Mouse (Mus musculus): ENCODE measurements around the gene March6.

The March6 gene

DNA sequence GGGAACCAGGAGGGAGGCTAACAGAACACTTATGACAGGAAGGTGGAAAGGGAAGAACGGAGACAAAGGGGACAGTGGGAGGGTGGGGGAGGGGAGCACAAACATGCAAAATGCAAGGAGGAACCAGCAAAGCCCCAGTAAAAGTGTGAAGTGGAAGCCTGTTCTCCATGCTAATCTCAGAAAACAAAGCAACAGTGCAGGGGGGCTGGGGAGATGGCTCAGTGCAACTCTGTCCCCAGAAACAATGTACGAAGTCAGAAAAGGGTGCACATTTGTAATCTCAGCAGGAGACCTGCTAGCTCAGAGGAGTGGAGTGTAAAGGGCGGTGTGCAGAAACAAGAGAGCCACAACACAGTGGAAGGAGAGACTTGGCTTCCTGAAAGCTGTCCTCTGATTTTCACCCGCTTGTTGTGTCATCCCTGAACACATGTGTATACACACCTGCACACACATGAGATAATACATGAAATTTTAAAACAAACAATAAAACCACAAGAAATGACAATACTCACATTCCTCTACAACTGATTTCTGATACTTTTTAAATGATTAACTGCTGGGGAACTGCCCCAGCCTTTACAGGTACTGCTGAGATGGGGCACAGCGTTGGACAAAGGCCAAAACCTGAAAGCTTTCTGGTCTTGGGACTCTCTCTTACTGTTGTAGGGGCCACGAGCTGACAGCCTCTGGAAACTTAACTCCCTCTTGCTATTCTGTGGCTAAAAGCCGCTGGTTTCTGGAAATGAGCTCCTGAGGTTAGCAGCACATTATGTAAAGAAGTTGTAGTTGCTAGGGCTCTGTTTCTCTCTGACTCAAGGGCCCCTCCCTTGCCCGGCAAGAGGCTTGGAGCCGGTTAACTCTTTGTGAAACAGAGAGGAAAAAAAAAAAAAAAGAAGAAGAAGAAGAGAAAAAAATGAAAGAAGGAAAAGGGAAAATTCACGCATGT lies 11.4 kb upstream of the March6 start:
- no peak for DNase-seq

DNA sequence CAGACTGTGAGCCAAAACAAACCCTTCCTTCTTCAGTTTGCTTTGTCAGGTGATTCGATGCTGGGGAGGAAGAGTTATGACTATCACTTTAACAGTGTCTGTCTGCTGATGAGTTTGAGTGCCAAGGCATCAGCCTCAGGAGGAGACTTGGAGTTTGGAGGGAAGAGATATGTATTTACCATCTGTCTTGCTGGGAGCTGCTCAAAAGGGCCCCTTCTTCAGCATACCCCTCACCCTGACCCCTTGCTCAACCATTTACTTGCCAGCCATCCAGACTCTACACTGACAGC lies 9.6 kb upstream of the March6 start:
- no peak for DNase-seq

DNA sequence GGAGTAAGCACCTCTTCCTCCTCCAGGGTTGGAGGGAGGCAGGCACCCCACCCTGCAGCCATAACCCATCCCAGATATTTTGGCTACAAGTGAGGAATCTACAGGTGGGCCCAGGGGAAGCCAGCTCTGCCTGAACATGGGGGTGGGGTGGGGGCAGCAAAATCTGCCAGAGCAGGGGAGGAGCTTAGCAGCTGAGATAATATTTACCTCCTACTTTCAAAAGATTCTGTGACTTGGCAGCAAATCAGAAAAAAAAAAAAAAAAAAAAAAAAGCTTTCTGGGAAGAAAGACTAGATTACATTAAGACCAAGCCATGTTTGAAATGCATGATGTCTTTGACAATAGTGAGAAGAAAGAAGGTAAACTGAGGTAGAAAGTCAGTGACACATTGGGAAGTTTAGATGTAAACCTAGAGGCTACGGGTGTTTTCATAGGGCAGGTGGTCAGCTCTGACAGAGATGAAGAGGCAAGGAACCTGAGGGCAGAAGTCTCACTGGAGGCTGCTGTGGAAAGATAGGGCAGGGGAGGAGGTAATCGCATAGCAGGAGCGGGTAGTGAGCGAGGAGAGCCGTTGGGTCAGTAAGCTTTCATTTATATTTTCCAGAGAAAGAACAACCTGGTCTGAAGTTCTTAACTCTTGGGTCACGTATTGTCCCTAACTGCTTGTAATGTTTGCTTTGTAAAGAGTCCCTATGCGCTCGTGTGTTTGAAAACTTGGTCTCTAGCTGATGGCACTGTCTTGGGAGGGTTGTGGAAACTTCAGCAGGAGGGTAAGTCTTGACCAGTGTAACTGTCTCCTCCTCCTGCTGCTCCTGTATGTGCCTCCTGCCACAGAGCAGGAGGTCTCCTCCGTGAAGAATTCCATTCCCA lies 9.0 kb upstream of the March6 start:
- no peak for DNase-seq

DNA sequence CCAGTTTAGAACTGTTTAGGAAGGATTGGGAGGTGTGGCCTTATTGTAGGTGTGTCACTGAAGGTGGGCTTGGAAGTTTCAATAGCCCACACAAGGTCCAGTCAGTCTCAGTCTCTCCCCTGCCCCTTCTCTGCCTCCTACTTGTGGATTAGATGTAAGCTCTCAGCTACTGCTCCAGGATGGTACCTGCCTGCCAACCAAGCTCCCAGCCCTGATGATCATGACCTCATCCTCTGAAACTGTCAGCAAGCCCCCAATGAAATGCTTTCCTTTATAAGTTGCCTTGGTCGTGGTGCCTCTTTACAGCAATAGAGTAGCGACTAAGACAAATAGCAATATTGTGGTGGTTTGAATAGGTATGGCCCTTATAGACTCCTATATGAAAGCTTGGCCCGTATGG lies 7.5 kb upstream of the March6 start:
- no peak for DNase-seq

DNA sequence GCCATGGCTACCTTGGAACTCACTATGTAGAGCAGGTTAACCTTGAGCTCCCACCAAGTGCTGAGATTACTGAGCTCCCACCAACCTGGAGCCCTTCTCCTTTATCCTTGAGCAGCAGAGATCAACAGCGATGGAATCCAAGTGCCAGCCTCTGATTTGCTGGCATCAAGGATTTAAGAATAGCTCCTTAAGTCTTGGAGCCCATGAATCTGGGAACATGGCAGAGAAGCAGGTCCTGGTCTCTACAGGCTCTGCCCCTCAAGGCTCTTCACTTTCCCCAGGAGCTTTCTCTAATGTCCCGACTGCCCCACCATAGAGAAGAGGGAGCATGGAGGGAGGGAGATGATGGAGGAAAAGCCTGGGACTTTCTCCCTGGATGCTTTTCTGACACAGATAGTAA lies 6.9 kb upstream of the March6 start:
- no peak for DNase-seq

DNA sequence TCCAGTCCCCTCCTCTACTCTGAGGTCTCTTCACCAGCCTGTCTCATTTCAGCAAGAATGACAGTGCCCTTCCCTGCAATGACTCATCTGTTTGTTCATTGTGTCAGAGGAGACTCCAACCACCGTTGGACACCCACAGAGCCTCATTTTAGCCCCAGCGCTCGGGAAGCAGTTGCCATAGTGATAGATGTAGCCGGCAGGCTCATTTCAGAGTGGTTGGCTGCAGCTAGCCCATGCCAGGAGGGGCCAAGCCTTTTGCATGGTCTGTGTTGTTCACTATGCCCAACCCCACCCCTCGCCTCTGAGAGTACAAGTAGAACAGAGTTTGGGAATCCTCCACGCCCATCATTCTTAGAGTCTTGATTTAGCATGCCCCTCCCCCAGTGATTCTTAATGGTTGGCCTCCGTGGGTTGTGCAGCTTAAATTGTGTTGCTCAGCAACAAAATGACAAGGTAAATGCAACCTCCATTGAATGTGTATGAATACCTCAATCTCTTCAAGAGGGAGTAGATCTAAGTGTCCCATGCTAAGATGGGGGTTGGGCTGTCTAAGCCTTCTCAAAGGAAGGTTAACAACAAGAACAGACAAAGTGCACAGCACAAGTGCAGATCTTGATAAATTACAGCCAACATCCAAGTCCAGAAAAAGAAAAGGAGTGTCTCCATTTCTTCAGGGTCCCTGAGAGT lies 5.3 kb upstream of the March6 start:
- peak in 1 of 2 experiments; percentile 17 for DNase-seq

DNA sequence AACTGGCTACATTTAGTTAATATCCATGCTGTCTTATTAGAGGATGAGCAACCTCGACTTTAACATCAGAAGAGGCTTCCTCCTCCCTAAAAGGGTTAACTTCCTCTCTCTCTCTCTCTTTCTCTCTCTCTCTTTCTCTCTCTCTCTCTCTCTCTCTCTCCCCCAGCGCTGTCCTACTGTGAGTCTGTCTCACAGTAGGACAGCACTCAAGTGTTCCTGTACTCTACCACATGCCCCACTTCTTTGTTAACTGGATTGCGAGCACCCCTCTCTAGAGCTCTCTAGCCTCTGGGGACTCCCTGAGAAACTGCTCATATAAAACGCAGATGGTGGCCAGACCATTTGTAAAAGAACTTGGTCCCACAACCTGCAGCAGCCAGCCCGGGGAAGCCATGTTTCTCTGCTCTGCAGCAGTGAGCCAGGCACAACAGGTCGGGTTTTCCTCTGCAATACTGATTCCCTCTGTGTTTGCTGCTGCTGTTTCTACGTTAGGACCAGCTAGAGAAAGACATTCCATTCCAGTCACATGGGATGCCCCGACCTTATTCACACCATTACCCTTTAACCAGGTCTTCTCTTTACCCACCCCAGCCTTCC lies 4.5 kb upstream of the March6 start:
- DNase-seq, result no peak

DNA sequence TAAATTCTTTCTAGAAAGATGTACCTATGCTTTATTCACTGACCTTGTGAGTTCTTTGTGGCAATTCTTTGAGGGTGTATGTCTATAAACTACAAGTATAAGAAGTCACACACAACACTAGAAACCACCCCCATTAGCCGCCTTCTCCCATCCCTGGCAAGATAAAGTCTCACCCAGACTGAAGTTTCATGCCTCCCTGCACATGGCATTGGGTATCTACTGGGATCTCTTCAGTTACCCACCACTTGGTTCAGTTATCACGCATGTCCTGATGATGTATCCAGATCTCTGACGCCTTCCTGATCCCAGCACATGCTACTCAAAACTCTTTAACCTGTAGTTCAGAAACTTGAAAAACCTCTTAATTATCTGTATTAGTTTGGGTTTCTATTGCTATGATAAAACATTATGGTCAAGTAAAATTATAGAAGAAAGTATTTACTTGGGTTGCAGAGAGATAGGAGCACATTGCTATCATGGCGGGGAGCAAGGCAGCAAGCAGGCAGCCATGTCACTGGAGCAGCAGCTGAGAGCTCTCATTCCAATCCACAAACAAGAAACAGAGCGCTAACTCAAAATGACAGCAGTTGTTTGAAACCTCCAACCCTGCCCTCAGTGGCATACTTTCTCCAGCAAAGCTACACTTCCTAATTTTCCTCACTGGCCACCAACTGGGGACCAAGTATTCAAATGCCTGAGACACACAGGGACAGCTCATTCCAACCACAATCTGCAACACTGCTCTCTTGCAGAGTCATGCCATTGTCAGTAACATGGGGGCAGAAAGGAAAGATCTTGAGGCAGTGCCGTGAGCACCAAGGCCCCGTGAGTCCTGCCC lies 3.8 kb upstream of the March6 start:
- DNase-seq, result no peak

DNA sequence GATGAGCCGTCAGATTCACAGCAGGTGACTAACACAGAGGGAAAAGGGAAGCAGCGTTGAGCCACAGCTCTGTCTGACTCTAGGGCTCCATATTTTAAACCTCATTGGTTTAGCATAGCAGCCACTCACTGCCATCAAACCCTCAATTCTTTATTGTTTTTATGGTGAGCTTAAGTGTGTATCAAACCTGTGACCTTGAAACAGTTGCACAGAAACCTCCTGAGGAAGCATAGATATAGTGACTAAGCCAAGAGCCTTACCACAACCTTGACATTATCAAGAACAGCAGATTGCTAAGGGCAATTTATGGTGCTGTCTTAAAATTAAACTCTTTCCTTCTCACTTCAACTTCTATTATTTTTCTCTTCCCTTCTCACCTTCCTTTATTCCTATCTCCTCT lies 2.7 kb upstream of the March6 start:
- DNase-seq, result no peak

DNA sequence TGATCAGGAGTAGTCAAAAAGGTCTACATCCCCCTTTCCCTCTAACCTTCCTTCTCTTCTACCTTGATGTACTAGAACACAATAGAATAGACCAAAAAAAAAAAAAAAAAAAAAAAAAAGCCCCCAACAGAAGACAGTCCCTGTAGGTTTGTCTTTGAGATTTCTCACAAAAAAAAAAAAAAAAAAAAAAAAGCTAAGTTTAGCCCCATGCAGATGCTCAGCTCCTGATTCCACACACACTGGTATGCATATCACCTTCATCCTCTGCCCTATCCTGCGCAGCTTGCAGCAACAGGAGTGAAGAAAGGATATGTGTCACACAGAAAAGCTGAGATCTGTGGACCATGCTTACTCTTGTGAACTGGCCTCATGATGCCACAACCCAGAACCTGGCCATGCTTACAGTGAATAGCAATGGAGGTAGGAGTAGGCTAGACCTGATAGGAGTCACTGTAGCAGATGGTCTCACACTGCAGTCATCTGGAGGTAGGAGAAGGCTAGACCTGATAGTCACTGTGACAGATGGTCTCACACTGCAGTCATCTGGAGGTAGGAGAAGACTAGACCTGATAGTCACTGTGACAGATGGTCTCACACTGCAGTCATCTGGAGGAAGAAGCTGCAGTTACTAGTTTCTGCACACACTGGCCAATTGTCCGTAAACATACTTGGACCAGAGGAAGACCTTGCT lies 1.6 kb upstream of the March6 start:
- DNase-seq, result no peak

DNA sequence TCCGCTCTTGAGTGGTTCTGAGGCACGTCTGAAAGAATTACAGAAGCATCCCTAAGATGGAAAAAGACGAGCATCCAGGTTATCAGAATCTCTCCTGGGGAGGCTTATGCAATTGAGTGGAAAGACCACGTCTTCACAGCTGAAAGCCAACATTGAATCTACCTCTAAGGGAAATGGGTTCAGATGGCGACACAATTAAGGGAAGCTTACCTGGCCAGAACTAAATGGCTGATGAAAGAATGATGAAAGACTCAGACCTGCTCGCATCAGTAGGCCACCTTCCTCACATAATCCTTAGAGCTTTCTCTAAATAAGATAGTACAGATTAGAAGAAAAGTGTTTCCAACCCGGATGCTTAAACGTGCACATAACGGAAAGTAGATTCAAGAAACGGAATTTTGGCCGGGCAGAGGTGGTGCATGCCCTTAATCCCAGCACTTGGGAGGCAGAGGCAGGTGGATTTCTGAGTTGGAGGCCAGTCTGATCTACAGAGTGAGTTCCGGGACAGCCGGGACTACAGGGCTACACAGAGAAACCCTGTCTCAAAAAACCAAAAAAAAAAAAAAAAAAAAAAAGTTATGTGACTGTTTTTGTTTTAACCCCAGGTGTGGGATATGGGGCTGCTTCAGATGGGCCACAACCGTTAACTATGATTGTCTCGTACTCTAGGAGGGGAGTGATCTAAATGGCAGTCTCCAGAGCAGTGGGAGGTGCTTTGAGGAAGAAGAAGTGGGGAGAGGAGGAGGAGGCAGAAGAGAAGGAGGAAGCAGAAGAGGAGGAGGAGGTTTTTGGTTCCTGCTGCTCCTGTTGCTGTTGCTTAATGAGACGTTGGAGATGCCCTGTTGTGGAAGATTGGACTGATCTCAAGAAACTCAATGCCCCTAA lies 835 bp upstream of the March6 start:
- peak in 1 of 2 experiments; percentile 14 for DNase-seq

DNA sequence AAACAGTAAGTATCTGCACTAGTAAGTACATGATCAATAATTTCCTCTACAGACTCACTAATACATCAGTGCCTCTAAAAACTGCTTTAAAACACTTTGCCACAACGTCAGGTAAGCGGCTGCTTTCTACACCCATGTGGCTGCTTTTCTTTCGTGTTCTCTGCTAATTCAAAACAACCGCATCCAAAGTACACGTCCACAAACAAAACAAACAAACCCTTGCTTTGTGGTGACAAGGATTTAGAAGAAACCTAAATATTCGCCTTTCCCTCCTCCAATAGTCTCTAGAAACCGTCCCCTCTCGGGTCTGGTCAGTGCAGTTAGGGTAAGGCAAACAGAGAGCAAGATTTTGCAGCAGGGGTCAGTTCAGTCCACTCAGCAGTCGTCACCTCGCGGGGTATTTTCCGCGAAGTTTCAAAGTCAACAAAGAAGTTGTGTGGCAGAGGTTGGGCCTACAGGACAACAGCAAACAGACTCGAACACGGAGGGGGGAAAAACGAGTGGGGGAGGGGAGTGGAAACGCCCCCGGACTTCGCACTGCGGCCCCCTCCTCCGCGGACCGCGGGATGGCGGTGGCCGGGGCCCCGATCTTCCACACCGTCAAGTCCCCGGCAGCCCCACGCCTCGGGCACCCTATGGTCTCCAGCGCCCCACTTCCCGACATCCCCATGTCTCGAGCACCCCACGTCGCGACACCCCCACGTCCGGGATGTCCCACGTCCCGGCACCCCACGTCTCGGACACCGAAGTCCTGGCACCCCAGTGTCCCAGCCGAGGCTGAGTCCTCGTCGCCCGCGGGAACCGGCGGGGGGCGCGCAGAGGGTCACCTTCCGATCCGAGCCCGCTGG lies 818 bp downstream of the March6 start:
- peak; percentile 50 to 65 for DNase-seq

DNA sequence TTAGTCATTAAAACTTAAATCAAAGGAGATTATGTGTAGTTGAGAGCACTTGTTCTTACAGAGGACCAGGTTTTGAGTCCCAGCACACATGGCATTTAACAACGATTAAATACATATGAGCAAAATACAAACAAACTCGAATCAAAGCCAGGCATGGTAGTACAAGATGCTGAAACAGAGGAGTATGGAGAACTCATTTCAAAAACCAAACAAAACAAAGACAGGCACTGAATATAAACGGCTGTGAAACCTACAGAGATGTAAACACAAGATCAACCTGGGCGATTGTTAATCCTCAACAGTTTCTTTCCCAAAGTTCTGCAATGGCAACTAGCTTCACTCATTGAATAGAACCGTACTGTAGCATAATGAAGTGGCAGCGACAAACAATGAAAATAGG lies 1.8 kb downstream of the March6 start:
- no peak for DNase-seq

DNA sequence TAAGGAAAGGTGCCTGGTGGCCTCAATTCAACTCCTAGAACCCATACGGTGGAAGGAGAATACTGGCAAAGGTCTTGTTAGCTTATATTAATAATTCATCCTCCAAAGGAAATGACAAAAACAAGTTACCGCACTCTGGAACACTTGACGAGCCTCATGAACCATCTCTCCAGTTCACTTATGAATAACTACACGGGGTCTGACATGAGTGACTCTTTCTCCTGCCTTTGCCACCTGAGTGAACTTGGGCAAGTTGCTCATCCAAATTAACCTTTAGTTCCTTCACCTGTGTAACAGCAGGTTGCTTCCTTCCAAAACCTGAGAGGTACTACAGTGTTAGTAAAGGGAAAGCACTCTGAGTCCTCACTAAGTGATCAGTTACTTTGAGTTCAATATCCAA lies 2.4 kb downstream of the March6 start:
- DNase-seq, result no peak

DNA sequence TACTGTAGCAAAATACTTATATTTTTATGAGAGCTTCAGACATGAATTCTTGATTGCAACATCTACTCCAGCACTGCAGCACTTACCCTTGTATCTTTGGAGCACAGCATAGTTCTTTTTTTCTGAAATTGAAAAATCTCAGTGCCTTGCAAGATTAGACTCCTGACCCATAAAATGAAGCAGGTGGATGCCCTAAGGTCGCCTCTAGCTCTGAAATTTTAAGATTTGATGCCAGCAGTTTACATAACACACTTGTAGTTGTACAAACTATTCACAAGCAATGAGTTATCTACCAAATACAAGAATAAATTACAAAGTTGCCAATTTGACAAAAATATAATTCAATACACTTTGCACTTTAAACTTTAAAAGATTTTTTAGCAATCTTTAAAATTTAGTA lies 4.4 kb downstream of the March6 start:
- no peak for DNase-seq

DNA sequence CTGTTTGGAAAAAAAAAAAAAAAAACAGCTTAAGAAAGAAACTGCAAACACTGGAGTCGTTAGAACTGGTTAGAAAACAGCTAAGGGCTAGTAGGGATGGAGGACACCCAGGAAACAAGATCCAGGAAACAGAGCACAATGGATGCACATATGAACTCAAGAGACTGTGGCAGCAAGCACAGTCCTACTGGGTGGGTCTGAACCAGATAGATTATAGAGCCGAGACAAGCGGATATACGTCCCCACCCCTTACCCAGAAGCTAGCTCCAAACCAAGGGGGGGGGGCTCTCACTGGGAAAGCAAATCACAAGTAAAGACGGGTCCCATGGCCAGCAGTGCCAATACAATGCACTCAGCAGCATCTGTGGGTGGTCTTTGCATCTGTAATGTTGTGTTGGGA lies 11.9 kb downstream of the March6 start:
- no peak for DNase-seq

DNA sequence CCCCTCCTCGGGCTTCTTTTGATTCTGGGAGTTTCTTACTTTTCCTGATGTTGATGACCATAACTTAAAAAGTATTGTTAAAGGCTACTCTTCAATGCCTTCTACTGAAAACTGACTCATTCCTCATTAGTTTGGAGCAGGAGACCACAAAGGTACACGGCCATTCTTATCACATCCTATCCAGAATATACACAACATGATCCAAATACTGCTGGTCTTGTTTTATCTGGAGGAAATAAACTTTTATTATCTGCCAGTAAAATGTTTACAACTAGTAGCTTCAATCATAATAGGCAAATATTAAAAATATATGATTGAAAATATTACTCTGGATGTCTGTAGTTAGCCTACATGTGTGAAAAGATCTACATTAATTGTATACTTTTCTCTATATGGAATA lies 12.5 kb downstream of the March6 start:
- DNase-seq, result no peak

DNA sequence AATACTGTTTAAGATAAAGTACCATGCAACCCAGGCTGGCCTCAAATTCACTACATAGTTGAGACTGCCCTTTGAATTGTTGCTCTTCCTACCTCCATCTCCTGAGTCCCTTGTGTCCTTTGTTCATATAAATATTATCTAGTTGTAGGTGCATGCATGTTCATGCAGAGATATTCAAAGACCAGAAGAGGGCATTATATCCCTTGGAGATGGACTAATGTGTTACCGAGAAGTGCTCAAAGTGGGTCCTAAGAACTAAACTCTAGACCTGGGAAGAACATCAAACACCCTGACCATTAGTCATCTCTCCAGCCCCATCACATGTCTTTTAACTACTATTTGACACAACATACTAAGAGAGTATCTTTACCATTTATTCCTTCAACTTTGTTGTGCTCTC lies 13.7 kb downstream of the March6 start:
- no peak for DNase-seq

DNA sequence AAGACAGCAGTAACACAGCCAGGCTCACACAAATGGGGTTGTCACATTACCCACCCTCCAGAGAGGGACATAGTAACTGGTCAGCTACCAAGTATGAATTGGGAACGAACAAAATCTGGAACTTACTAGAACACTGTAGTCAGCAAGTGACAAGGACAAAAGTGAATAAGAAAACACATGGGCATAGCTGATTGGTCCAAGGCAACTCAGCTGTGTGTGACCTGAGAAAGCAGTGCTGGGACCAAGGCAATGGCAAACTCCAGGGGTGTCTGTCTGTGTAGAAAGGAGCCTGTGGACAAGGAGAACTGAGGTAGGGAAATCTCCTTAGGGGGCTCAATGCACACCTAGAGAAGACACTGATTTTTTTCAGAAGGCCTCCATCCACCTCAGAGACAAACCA lies 19.1 kb downstream of the March6 start:
- DNase-seq, result no peak

DNA sequence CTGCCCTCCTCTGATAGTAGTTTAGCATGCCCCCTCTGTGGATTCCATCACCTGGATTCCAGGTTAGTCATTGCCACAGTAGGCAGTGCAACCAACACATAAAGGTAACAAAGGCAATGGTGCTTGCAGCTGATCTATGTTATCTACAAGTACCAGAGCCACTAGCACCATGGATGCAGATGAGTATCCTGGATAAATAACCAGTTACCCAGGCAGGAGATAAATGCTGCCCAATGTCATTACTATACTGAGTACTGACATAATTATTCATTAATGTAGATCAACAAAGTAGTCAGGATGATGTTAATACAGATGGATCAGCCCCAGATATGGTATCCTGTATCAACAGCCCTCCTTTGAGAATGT lies 19.5 kb downstream of the March6 start:
- no peak for DNase-seq
